Mouse (Mus musculus) stomach, postnatal 0 days (tissue): Measurements from ENCODE around the gene Kcna10.

Source experiments
- CTCF ChIP-seq: IDR thresholded peaks from 2 replicates; pipeline ENCODE4 v1.5.1; 2016; ENCODE audit warnings: antibody characterized with exemption, low read depth, mild to moderate bottlenecking, moderate library complexity
- EP300 ChIP-seq: optimal IDR thresholded peaks from 2 replicates; pipeline ENCODE3; 2016; ENCODE audit warnings: antibody characterized with exemption

DNA sequence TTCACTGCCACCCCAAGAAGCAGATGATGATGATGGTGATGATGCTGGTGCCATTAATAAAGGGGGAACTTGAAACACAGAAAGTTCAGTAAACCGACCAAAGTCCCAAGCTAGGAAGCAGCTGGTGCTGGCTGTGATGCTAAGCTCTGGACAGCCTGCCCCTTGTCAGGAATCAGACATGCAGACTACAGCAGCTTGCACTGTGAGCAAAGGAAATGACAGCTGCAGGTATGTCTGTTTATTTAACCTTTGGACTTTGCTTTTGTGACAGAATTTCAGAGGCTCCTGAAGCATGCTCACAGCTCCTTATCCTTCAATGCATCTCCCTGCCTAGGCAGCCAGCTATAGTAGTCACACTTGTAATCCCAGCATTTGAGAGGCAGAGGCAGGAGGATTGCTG, 47.7 kb downstream of the Kcna10 start, which contains the start of gene A630076J17Rik:
- TF ChIP-seq CTCF (no peak), EP300 (no peak)
